Mouse (Mus musculus): ENCODE measurements at regions not wholly inside any gene's neighbourhood (a gene's known extent, or its start where the extent isn't known, plus 50 kb on each side); places are given as distances from the start of the nearest gene placed in this dataset.
"Not testable (repeated sequence)": the region's sequence is repeated elsewhere in the genome, so short reads cannot be mapped to it uniquely, and the experiment has no call there.

GRCm38 (mm10) chr6:70517932-70518331 is 274.1 kb downstream of the Rpia start:
- DNase-seq, result no peak
- intact Hi-C loops (cut with DNase I), result no loop called here

- intact Hi-C loops (cut with DNase I), result no loop called here
- peak; percentile 19 for DNase-seq
These were observed 323.2 kb downstream of the Rpia start for GRCm38 (mm10) chr6:70468623-70469479.

GRCm38 (mm10) chr6:70457279-70457678 is 334.8 kb downstream of the Rpia start:
- intact Hi-C loops (cut with DNase I), result no loop called here
- DNase-seq, result no peak

GRCm38 (mm10) chr6:70434739-70435138 is 357.3 kb downstream of the Rpia start:
- DNase-seq; intact Hi-C loops (cut with DNase I): not testable (repeated sequence)

- DNase-seq; intact Hi-C loops (cut with DNase I): not testable (repeated sequence)
These were observed 385.7 kb downstream of the Rpia start for GRCm38 (mm10) chr6:70406290-70406689.

GRCm38 (mm10) chr6:70389850-70390249 is 402.2 kb downstream of the Rpia start:
- intact Hi-C loops (cut with DNase I); DNase-seq: not testable (repeated sequence)

GRCm38 (mm10) chr6:70386396-70386795 is 405.6 kb downstream of the Rpia start:
- intact Hi-C loops (cut with DNase I), result not testable (repeated sequence)

GRCm38 (mm10) chr6:70379339-70379738 is 412.7 kb downstream of the Rpia start:
- intact Hi-C loops (cut with DNase I); DNase-seq: not testable (repeated sequence)

More at GRCm38 (mm10) chr6:70386396-70386795, 405.6 kb downstream of the Rpia start:
- not testable (repeated sequence) for DNase-seq

GRCm38 (mm10) chr6:70371821-70372220 is 420.2 kb downstream of the Rpia start:
- DNase-seq; intact Hi-C loops (cut with DNase I): not testable (repeated sequence)

GRCm38 (mm10) chr6:70356303-70356702 is 435.7 kb downstream of the Rpia start:
- intact Hi-C loops (cut with DNase I), result no loop called here
- DNase-seq, result no peak

- DNase-seq, result no peak
- intact Hi-C loops (cut with DNase I), result no loop called here
These were observed 449.9 kb downstream of the Rpia start for GRCm38 (mm10) chr6:70342147-70342546.

GRCm38 (mm10) chr6:70340691-70341090 is 451.3 kb downstream of the Rpia start:
- DNase-seq; intact Hi-C loops (cut with DNase I): not testable (repeated sequence)

GRCm38 (mm10) chr6:70315318-70315717 is 476.7 kb downstream of the Rpia start:
- DNase-seq, result no peak
- intact Hi-C loops (cut with DNase I), result loop anchor here (5.0 kb wide), 1 partner anchor 193 kb away; no protein-coding TSS in a partner anchor

- not testable (repeated sequence) for DNase-seq
- intact Hi-C loops (cut with DNase I), result loop anchor here (5.0 kb wide), 1 partner anchor 192 kb away; no protein-coding TSS in a partner anchor
These were observed 477.4 kb downstream of the Rpia start for GRCm38 (mm10) chr6:70314667-70315066.

GRCm38 (mm10) chr6:70301100-70301499 is 490.9 kb downstream of the Rpia start:
- intact Hi-C loops (cut with DNase I); DNase-seq: not testable (repeated sequence)

- intact Hi-C loops (cut with DNase I); DNase-seq: not testable (repeated sequence)
These were observed 531.8 kb downstream of the Rpia start for GRCm38 (mm10) chr6:70260227-70260626.

GRCm38 (mm10) chr6:70240167-70240566 is 551.9 kb downstream of the Rpia start:
- intact Hi-C loops (cut with DNase I); DNase-seq: not testable (repeated sequence)

- intact Hi-C loops (cut with DNase I), result no loop called here
- no peak for DNase-seq
These were observed 564.9 kb downstream of the Rpia start for GRCm38 (mm10) chr6:70227166-70227565.

- intact Hi-C loops (cut with DNase I); DNase-seq: not testable (repeated sequence)
These were observed 575.4 kb downstream of the Rpia start for GRCm38 (mm10) chr6:70216632-70217031.

- intact Hi-C loops (cut with DNase I), result not testable (repeated sequence)
These were observed 576.3 kb downstream of the Rpia start for GRCm38 (mm10) chr6:70215781-70216180.

More at GRCm38 (mm10) chr6:70215781-70216180, 576.3 kb downstream of the Rpia start:
- DNase-seq, result not testable (repeated sequence)

Measured in left cerebral cortex, postnatal 4 days (tissue).